Comparison of ENCODE assay signal across 10 mouse cellular contexts in the genomic region with DNA sequence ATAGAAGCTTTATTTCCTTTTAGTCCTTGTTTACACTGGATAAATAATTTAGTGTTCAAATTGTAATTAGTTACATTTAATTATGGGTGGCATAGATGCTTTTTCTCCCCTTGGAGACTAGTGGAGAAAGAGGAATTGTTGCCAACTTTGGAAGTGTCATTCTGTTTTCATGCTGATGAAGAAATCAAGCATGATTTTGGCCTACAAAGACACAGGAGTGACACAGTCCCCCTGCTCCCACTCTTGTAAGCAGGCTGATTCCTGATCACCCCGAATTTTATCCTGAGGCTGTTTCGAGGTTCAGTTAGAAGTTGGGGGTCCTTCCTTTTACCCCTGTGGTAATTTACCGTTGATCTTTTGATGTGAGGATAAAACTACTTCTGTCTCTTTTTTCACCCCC. TPM values are rescaled to one million over a fixed set of nuclear protein-coding genes. Genes with fewer than 3 reads are reported as not detected.
DNase-seq lines count a peak whose midpoint lies in the region; ATAC-seq and TF ChIP-seq lines count a peak whose summit lies in the region.
"Had no signal": no experiment of that assay in that cellular context is flagged by ENCODE, and none has a peak within 500 bp of the region (broad histone marks: within the 10 kb centered on the region; RNA-seq: fewer than 3 reads in every experiment).

No protein-coding gene starts in this region.

- H3K9me3 ChIP-seq in lung, embryonic 14.5 days (ENCODE audit: low read depth, low read length) = no peaks in the 10 kb centered on the region
- H3K9me3 ChIP-seq in forebrain, embryonic 10.5 days = no peaks in the 10 kb centered on the region
- no peaks in the 10 kb centered on the region for H3K9me3 ChIP-seq in limb, embryonic 12.5 days

- TF ChIP-seq CTCF in lung, embryonic 14.5 days (IDR thresholded peaks at IDR 0.05; ENCODE audit: low read depth) = no peak
- no peak for TF ChIP-seq CTCF in olfactory bulb, adult 2 months (IDR thresholded peaks at IDR 0.05; ENCODE audit: insufficient read depth, low read depth, low read length)

- H3K4me2 ChIP-seq in lung, embryonic 14.5 days = peak overlapping the region; percentile 89
- peak overlapping the region; percentile 82 for H3K4me2 ChIP-seq in limb, embryonic 12.5 days

- no peaks in the 10 kb centered on the region for H3K27me3 ChIP-seq in lung, embryonic 14.5 days (ENCODE audit: insufficient read depth, low read length)
- peaks cover 12% of the 10 kb centered on the region for H3K27me3 ChIP-seq in forebrain, embryonic 10.5 days (ENCODE audit: poor library complexity, severe bottlenecking)
- 0 out of 2 replicates have a peak, but pooled peaks cover 4% of the 10 kb centered on the region for H3K27me3 ChIP-seq in limb, embryonic 12.5 days

- DNase-seq in lung, embryonic 14.5 days = no peak
- DNase-seq in lung, postnatal 10 days = no peak
- no peak for DNase-seq in forebrain, embryonic 10.5 days (ENCODE audit: extremely low spot score, low spot score)
- DNase-seq in adrenal gland, adult 18-20 months (ENCODE audit: low spot score in 2 of 2) = no peak
- no peak for DNase-seq in ovary, adult 18-20 months (ENCODE audit: low spot score)
- DNase-seq: adrenal gland, adult 2 months; kidney, adult 11 months had no signal

- H3K27ac ChIP-seq in lung, embryonic 14.5 days (ENCODE audit: low read depth) = no peak overlapping the region
- H3K27ac ChIP-seq in forebrain, embryonic 10.5 days = no peak overlapping the region
- no peak overlapping the region for H3K27ac ChIP-seq in limb, embryonic 12.5 days
- no peak overlapping the region for H3K27ac ChIP-seq in olfactory bulb, adult 2 months (ENCODE audit: insufficient read depth, low read depth, low read length)

- no peak for TF ChIP-seq POLR2A in olfactory bulb, adult 2 months (IDR thresholded peaks at IDR 0.05; ENCODE audit: insufficient read depth, low read depth, low read length)

- peak overlapping the region; percentile 85 for H3K4me3 ChIP-seq in lung, embryonic 14.5 days (ENCODE audit: low read depth, low read length)
- H3K4me3 ChIP-seq in forebrain, embryonic 10.5 days = peak overlapping the region; percentile 89
- H3K4me3 ChIP-seq in limb, embryonic 12.5 days (replicated peaks) = peak overlapping the region; percentile 80
- peak overlapping the region; percentile 19; the same call in 1 of the 2 replicates for H3K4me3 ChIP-seq in olfactory bulb, adult 2 months (ENCODE audit: insufficient read depth, low read depth, low read length)

- H3K36me3 ChIP-seq in lung, embryonic 14.5 days (ENCODE audit: insufficient read depth) = no peaks in the 10 kb centered on the region
- H3K36me3 ChIP-seq in forebrain, embryonic 10.5 days (replicated peaks) = no peaks in the 10 kb centered on the region
- no peaks in the 10 kb centered on the region for H3K36me3 ChIP-seq in limb, embryonic 12.5 days

- H3K9ac ChIP-seq in lung, embryonic 14.5 days = peak overlapping the region; percentile 86; the same call in 1 of the 2 replicates
- H3K9ac ChIP-seq in limb, embryonic 12.5 days (replicated peaks) = no peak overlapping the region

- WGBS in lung, embryonic 14.5 days = 49% methylated on average over 3 of the region's 3 CpGs
- WGBS in forebrain, embryonic 10.5 days = 41% methylated on average over 3 of the region's 3 CpGs
- 34% methylated on average over 3 of the region's 3 CpGs for WGBS in limb, embryonic 12.5 days
- WGBS in olfactory bulb, adult 2 months = 38% methylated on average over 3 of the region's 3 CpGs

- H3K4me1 ChIP-seq in lung, embryonic 14.5 days (ENCODE audit: insufficient read depth) = peaks cover 10% of the 10 kb centered on the region; the same call in 1 of the 2 replicates
- peaks cover 73% of the 10 kb centered on the region for H3K4me1 ChIP-seq in forebrain, embryonic 10.5 days
- peaks cover 59% of the 10 kb centered on the region for H3K4me1 ChIP-seq in limb, embryonic 12.5 days (replicated peaks)
- peaks cover 4% of the 10 kb centered on the region for H3K4me1 ChIP-seq in olfactory bulb, adult 2 months (ENCODE audit: control insufficient read depth, insufficient read depth, low read length)

- ATAC-seq in lung, embryonic 14.5 days (ENCODE audit: insufficient read depth) = no peak
- no peak for ATAC-seq in limb, embryonic 12.5 days (ENCODE audit: insufficient number of reproducible peaks, insufficient read depth, low FRiP score, low TSS enrichment, low read depth)
- ATAC-seq in megakaryocyte progenitor cell, adult 5-6 weeks (replicated peaks; ENCODE audit: poor library complexity) = no peak

RNA-seq across cellular contexts. Expression of a gene that starts 1.7 kb away (rescaled TPM):
- polyA plus RNA-seq in lung, embryonic 14.5 days (2014; fragmentation: Nextera tagmentation; extraction: Ambion mirVana) = 11.9 and 14.1 TPM in 2 replicates
- polyA plus RNA-seq in forebrain, embryonic 10.5 days (2016; fragmentation: Nextera tagmentation; extraction: Ambion mirVana) = 10.5 and 11.2 TPM in 2 replicates
- polyA plus RNA-seq in limb, embryonic 12.5 days (2016; fragmentation: Nextera tagmentation; extraction: Ambion mirVana) = 17.0 and 17.1 TPM in 2 replicates
- polyA plus RNA-seq in olfactory bulb, adult 2 months (2012; ENCODE audit: insufficient read depth, insufficient read length, low replicate concordance, missing spikeins) = not detected in 2 replicates
- 27.3 and 32.4 TPM in 2 replicates for total RNA-seq in megakaryocyte progenitor cell, adult 5-6 weeks (2015)
- total RNA-seq in megakaryocyte progenitor cell, adult 5-6 weeks (2017) = 24.0 and 26.3 TPM in 2 replicates
- 10 to 100 TPM; 33.9 to 38.2 TPM for total RNA-seq in adrenal gland, adult 18-20 months (2021)

Comparison
In these comparisons a context has a peak if more than half of its experiments do, and no peak if none do; other contexts are left out.
1. H3K4me3 ChIP-seq: peak in every context shown above with its lines; median percentile 89 in forebrain, embryonic 10.5 days; 85 in lung, embryonic 14.5 days; 80 in limb, embryonic 12.5 days; 19 in olfactory bulb, adult 2 months.